Mouse (Mus musculus): ENCODE data around the gene Ank3.

GRCm38 (mm10) chr10:69375154-69375553 is 23.4 kb upstream of the Ank3 start:
- TF ChIP-seq POLR2A (IDR thresholded peaks at IDR 0.05; ENCODE audit: low read depth, low read length) (no peak), CTCF (IDR thresholded peaks at IDR 0.05; ENCODE audit: extremely low read depth, insufficient read length, insufficient replicate concordance, low read depth, low read length) (no peak)
